9 mouse cellular contexts compared by ENCODE assay signal in genomic region chr4:114410443-114410842, GRCm38 (mm10). TPM values are rescaled to one million over a fixed set of nuclear protein-coding genes. Genes with fewer than 3 reads are reported as not detected.
A peak's percentile ranks its signal among the peaks of the same experiment; 100 is the strongest.
DNase-seq lines count a peak whose midpoint lies in the region; ATAC-seq lines count a peak whose summit lies in the region.
"Had no signal": no experiment of that assay in that cellular context is flagged by ENCODE, and none has a peak within 500 bp of the region (broad histone marks: within the 10 kb centered on the region; RNA-seq: fewer than 3 reads in every experiment).

No protein-coding gene starts in this region.

- no peak overlapping the region for H3K4me3 ChIP-seq in hindbrain, embryonic 15.5 days
- H3K4me3 ChIP-seq in midbrain, embryonic 10.5 days, result peak overlapping the region; percentile 37

- no peaks in the 10 kb centered on the region for H3K9me3 ChIP-seq in hindbrain, embryonic 15.5 days
- H3K9me3 ChIP-seq in midbrain, embryonic 10.5 days (replicated peaks), result no peaks in the 10 kb centered on the region

- WGBS in hindbrain, embryonic 15.5 days, result 12% methylated on average over 11 of the region's 11 CpGs
- WGBS in midbrain, embryonic 10.5 days, result 9% methylated on average over 11 of the region's 11 CpGs

- peaks cover 17% of the 10 kb centered on the region for H3K4me1 ChIP-seq in hindbrain, embryonic 15.5 days (replicated peaks)
- peaks cover 57% of the 10 kb centered on the region for H3K4me1 ChIP-seq in midbrain, embryonic 10.5 days

- peak overlapping the region; percentile 5; the same call in 1 of the 2 replicates for H3K4me2 ChIP-seq in hindbrain, embryonic 15.5 days

- DNase-seq in heart, adult 11 months, result peak; percentile 95
- DNase-seq in heart, postnatal 4 days, result no peak
- peak; percentile 47 for DNase-seq in embryo, embryonic 11 days
- DNase-seq in midbrain, embryonic 10.5 days (ENCODE audit: low spot score), result peak; percentile 62
- no peak for DNase-seq in right cerebral cortex, adult 2 months (ENCODE audit: low spot score in 2 of 2)
- DNase-seq: lung, postnatal 14 days had no signal

- H3K9ac ChIP-seq in hindbrain, embryonic 15.5 days, result no peak overlapping the region

- ATAC-seq in hindbrain, embryonic 15.5 days (ENCODE audit: low FRiP score, low read depth), result no peak
- ATAC-seq in megakaryocyte, adult 5-6 weeks (ENCODE audit: poor library complexity, severe bottlenecking), result no peak
- no peak for ATAC-seq in megakaryocyte-erythroid progenitor cell, adult 5-6 weeks (replicated peaks; ENCODE audit: low FRiP score, low TSS enrichment, poor library complexity, severe bottlenecking)

- H3K27ac ChIP-seq in hindbrain, embryonic 15.5 days (replicated peaks), result no peak overlapping the region
- peak overlapping the region; percentile 64 for H3K27ac ChIP-seq in midbrain, embryonic 10.5 days (replicated peaks)

- peaks cover 24% of the 10 kb centered on the region for H3K27me3 ChIP-seq in hindbrain, embryonic 15.5 days
- H3K27me3 ChIP-seq in midbrain, embryonic 10.5 days (ENCODE audit: low read depth, poor library complexity, severe bottlenecking), result peaks cover 41% of the 10 kb centered on the region

- H3K36me3 ChIP-seq in hindbrain, embryonic 15.5 days, result no peaks in the 10 kb centered on the region
- 0 out of 2 replicates have a peak, but pooled peaks cover 3% of the 10 kb centered on the region for H3K36me3 ChIP-seq in midbrain, embryonic 10.5 days

RNA-seq across cellular contexts. Expression of gene Trabd2b, which starts 3.9 kb away (rescaled TPM):
- total RNA-seq in heart, postnatal 4 days (2021), result 10 to 100 TPM; 19.0 to 19.9 TPM
- 0.83 and 0.93 TPM in 2 replicates for polyA plus RNA-seq in hindbrain, embryonic 15.5 days (2015; fragmentation: Nextera tagmentation; extraction: Ambion mirVana)
- polyA plus RNA-seq in midbrain, embryonic 10.5 days (2016; fragmentation: Nextera tagmentation; extraction: Ambion mirVana), result 1.8 TPM in 2 replicates
- not detected in 2 replicates for total RNA-seq in megakaryocyte, adult 5-6 weeks (2015)
- total RNA-seq in megakaryocyte, adult 5-6 weeks (2017), result under 0.01 TPM in 1 of 2 replicates, not detected in the other
- total RNA-seq in megakaryocyte-erythroid progenitor cell, adult 5-6 weeks (2014; fragmentation: Nextera tagmentation), result not detected in 2 replicates
- not detected in 2 replicates for total RNA-seq in megakaryocyte-erythroid progenitor cell, adult 5-6 weeks (2017)

Comparison
In these comparisons a context has a peak if more than half of its experiments do, and no peak if none do; other contexts are left out.
1. DNase-seq: peak in heart, adult 11 months (single experiment), embryo, embryonic 11 days (single experiment) and midbrain, embryonic 10.5 days (single experiment); none in heart, postnatal 4 days (single experiment) and right cerebral cortex, adult 2 months (0 of 2).
2. RNA of gene Trabd2b, which starts 3.9 kb away (total RNA-seq): 19.0 to 19.9 TPM in heart, postnatal 4 days; under 0.01 TPM in megakaryocyte, adult 5-6 weeks and not detected in megakaryocyte-erythroid progenitor cell, adult 5-6 weeks; every median in the first group is over 10 times any median in the second.